Mouse (Mus musculus) liver, embryonic 14.5 days (tissue): ENCODE data around the gene Gm8797. TPM values are rescaled to one million over a fixed set of nuclear protein-coding genes. Genes with fewer than 3 reads are reported as not detected.
"Not testable (repeated sequence)": the region's sequence is repeated elsewhere in the genome, so short reads cannot be mapped to it uniquely, and the experiment has no call there.

Source experiments
- ATAC-seq: fragments of 200-750 bp; cut with Nextera tagmentation; 2 replicates; pipeline ENCODE4 v1.8.0; 2017; ENCODE audit warnings: moderate number of reproducible peaks, mild to moderate bottlenecking, moderate library complexity; ENCODE audit not compliant: insufficient read depth
- DNase-seq, 3 experiments: peaks; one replicate each; pipeline ENCODE4 v3.0.0-alpha.2; 2012 to 2013; ENCODE audit warnings: low read depth in 3 of 3, low spot score in 3 of 3
- H3K27ac ChIP-seq: fragments of 300-500 bp; sonication (generic); 2 replicates; pipeline ENCODE4 v1.5.1; 2014; ENCODE audit warnings: moderate library complexity, mild to moderate bottlenecking, control low read depth, inconsistent platforms
- H3K27me3 ChIP-seq: fragments of 300-500 bp; sonication (generic); 2 replicates; pipeline ENCODE4 v1.6.1; 2014; ENCODE audit warnings: mild to moderate bottlenecking, low read length, moderate library complexity; ENCODE audit not compliant: control insufficient read depth, insufficient read depth
- H3K36me3 ChIP-seq: fragments of 300-500 bp; sonication (generic); replicated peaks from 2 replicates; pipeline ENCODE4 v1.6.1; 2014; ENCODE audit warnings: low read depth; ENCODE audit not compliant: control insufficient read depth, insufficient read depth
- H3K4me1 ChIP-seq, 2 experiments: fragments of 200-500 bp in 1 of 2; fragments of 300-500 bp in 1 of 2; sonication (generic) in 1 of 2; replicated peaks; 2 replicates each; pipeline ENCODE4 v1.6.1; 2012 to 2014; ENCODE audit warnings: antibody characterized with exemption in 1 of 2, inconsistent platforms in 1 of 2, low read length in 1 of 2; ENCODE audit not compliant: control insufficient read depth in 2 of 2, insufficient read depth in 2 of 2
- H3K4me2 ChIP-seq: fragments of 300-500 bp; sonication (generic); 2 replicates; pipeline ENCODE4 v1.6.1; 2014; ENCODE audit warnings: low read depth, mild to moderate bottlenecking, control low read depth, moderate library complexity
- H3K4me3 ChIP-seq, 2 experiments: fragments of 200-500 bp in 1 of 2; fragments of 300-500 bp in 1 of 2; sonication (generic) in 1 of 2; 2 replicates each; pipeline ENCODE4 v1.5.1; 2012 to 2014; ENCODE audit warnings: low read depth in 2 of 2, low read length in 2 of 2, mild to moderate bottlenecking in 2 of 2, control low read depth in 1 of 2, inconsistent platforms in 1 of 2, moderate library complexity in 1 of 2; ENCODE audit not compliant: insufficient read depth in 1 of 2
- H3K9ac ChIP-seq: fragments of 300-500 bp; sonication (generic); replicated peaks from 2 replicates; pipeline ENCODE4 v1.6.1; 2014; ENCODE audit warnings: mild to moderate bottlenecking, control low read depth, moderate library complexity
- H3K9me3 ChIP-seq: fragments of 300-500 bp; sonication (generic); 2 replicates; pipeline ENCODE4 v1.6.1; 2016; ENCODE audit warnings: low read length, mixed read lengths; ENCODE audit not compliant: control insufficient read depth
- CTCF ChIP-seq: IDR thresholded peaks from 2 replicates; pipeline ENCODE4 v1.5.1; 2016; ENCODE audit warnings: antibody characterized with exemption, low read depth, control low read depth
- EP300 ChIP-seq: IDR thresholded peaks from 2 replicates; pipeline ENCODE4 v1.6.1; 2016; ENCODE audit warnings: antibody characterized with exemption, low read depth
- WGBS: fragments of 180-500 bp; shearing (Covaris S2); extraction: QIAGEN DNeasy Blood & Tissue Kit; methylation state at CpG from one replicate; pipeline ENCODE4 v1.1.7; 2014; ENCODE audit not compliant: insufficient replicate concordance; 5-methylcytosine and 5-hydroxymethylcytosine counted together
- polyA plus RNA-seq, 2 experiments: library from polyadenylated mRNA; depleted of rRNA in 1 of 2; stranded (reverse) in 1 of 2; unstranded in 1 of 2; fragments of >200 nt; fragmentation: Nextera tagmentation in 1 of 2; extraction: Ambion mirVana in 1 of 2; gene quantifications; 2 replicates each; pipeline versions ENCODE4 v1.2.1 to v1.2.3; 2012 to 2014

Gm8797 gene
- polyA plus RNA-seq (2012; rRNA removed) = 1.5 and 1.9 TPM in 2 replicates
- polyA plus RNA-seq (2014; fragmentation: Nextera tagmentation; extraction: Ambion mirVana) = 3.9 and 8.1 TPM in 2 replicates

- H3K27me3 ChIP-seq, H3K4me1 ChIP-seq, H3K27ac ChIP-seq, H3K9ac ChIP-seq, H3K4me3 ChIP-seq, DNase-seq, H3K9me3 ChIP-seq, ATAC-seq, H3K4me2 ChIP-seq, H3K36me3 ChIP-seq: not testable (repeated sequence)
- WGBS = 82% methylated on average over 9 of the region's 9 CpGs
These were observed at the start of gene Gm8797 for GRCm38 (mm10) chr3:5750506-5750905. Gene Gm8797, plus strand, starts transcription at chr3:5750806.

DNA sequence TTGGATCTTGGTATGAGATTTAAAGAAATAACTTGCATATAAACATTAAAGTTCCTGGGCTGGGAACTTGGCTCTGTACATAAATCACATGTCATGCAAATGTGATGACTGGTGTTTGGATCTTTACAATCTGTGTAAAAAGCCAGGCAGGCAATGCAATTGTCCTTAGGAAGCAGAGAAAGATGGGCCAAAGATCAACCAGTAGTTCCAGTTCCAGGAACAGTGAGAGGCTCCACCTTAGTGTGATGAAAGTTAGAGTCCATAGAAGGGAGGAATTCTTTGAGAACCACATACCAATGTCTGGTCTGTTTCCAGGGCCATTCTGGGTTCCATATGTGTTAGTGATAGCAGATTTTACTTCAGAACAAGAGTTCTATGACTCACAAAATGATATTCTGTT is 36.1 kb upstream of the Gm8797 start:
- ATAC-seq = no peak
- Histone ChIP-seq H3K36me3 (no peaks in the 10 kb centered on the region), H3K9ac (no peak overlapping the region), H3K4me2 (no peak overlapping the region), H3K27me3 (no peaks in the 10 kb centered on the region), H3K4me3 (no peak overlapping the region), H3K27ac (no peak overlapping the region), H3K4me1 (no peaks in the 10 kb centered on the region), H3K9me3 (no peaks in the 10 kb centered on the region)
- DNase-seq = no peak
- TF ChIP-seq CTCF (no peak), EP300 (no peak)

DNA sequence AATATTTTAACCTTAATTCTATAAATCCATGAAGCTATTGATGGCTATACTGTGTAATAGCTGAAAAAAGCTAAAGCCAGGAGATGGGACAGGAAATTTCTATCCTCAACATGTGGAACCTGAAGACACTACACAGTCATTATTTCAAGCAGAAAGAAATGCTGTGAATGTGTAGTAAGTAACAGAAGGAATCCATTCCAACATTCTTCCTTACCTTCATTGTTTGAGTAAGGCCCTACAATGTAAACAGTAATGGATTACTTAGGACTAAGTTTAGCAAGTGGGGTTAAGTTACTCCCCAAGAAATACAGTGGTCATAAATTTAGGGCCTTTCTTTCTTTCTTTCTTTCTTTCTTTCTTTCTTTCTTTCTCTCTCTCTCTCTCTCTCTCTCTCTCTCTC is 17.7 kb upstream of the Gm8797 start:
- Histone ChIP-seq H3K27me3 (no peaks in the 10 kb centered on the region), H3K27ac (no peak overlapping the region), H3K4me1 (no peaks in the 10 kb centered on the region), H3K4me2 (no peak overlapping the region), H3K4me3 (no peak overlapping the region), H3K9ac (no peak overlapping the region), H3K36me3 (no peaks in the 10 kb centered on the region), H3K9me3 (no peaks in the 10 kb centered on the region)
- TF ChIP-seq CTCF (no peak), EP300 (no peak)
- ATAC-seq (no peak), DNase-seq (no peak)

- H3K9me3 ChIP-seq = no peaks in the 10 kb centered on the region
- ATAC-seq = no peak
- no peak for DNase-seq
- H3K9ac ChIP-seq = no peak overlapping the region
- 48% methylated on average over 3 of the region's 3 CpGs for WGBS
- no peak overlapping the region for H3K4me2 ChIP-seq
- H3K36me3 ChIP-seq = no peaks in the 10 kb centered on the region
- no peak for TF ChIP-seq CTCF
- no peak for TF ChIP-seq EP300
- no peak overlapping the region for H3K27ac ChIP-seq
- no peaks in the 10 kb centered on the region for H3K27me3 ChIP-seq
- H3K4me3 ChIP-seq = no peak overlapping the region
- no peaks in the 10 kb centered on the region for H3K4me1 ChIP-seq
These were observed 4.3 kb downstream of the Gm8797 start for GRCm38 (mm10) chr3:5754763-5755478.

GRCm38 (mm10) chr3:5766256-5766655 is 15.7 kb downstream of the Gm8797 start:
- WGBS = 57% methylated on average over 3 of the region's 3 CpGs
- H3K4me1 ChIP-seq = no peaks in the 10 kb centered on the region
- no peak overlapping the region for H3K27ac ChIP-seq
- H3K4me2 ChIP-seq = no peak overlapping the region
- no peaks in the 10 kb centered on the region for H3K36me3 ChIP-seq
- no peak overlapping the region for H3K9ac ChIP-seq
- no peaks in the 10 kb centered on the region for H3K9me3 ChIP-seq
- H3K4me3 ChIP-seq = no peak overlapping the region
- no peak for TF ChIP-seq EP300
- no peak for ATAC-seq
- no peak for DNase-seq
- H3K27me3 ChIP-seq = no peaks in the 10 kb centered on the region
